Mouse (Mus musculus): ENCODE data around the gene Sh3rf3. TPM values are rescaled to one million over a fixed set of nuclear protein-coding genes. Genes with fewer than 3 reads are reported as not detected.
"Not testable (repeated sequence)": the region's sequence is repeated elsewhere in the genome, so short reads cannot be mapped to it uniquely, and the experiment has no call there.

Sh3rf3 gene
- polyA plus RNA-seq, 1 experiment from 2014 or later: 1.7 TPM

- CTCF ChIA-PET: no interaction called here
- ATAC-seq (no peak), DNase-seq (ENCODE audit: low read depth, low spot score) (no peak)
- POLR2A ChIA-PET: no interaction called here
- in situ Hi-C loops (cut with MboI; ENCODE audit: low pct_unique_long_range_greater_than_20kb): no loop called here
- TF ChIP-seq CTCF (IDR thresholded peaks at IDR 0.05): no peak
- H3K27me3 ChIP-seq: peaks cover 20% of the 10 kb centered on the region
Observed at GRCm38 (mm10) chr10:59072827-59073226, 259.7 kb downstream of the Sh3rf3 start.

GRCm38 (mm10) chr10:59076681-59077080 is 263.5 kb downstream of the Sh3rf3 start:
- peaks cover 25% of the 10 kb centered on the region for H3K27me3 ChIP-seq
- ChIA-PET POLR2A (no interaction called here), CTCF (no interaction called here)
- in situ Hi-C loops (cut with MboI; ENCODE audit: low pct_unique_long_range_greater_than_20kb): no loop called here
- no peak for DNase-seq (ENCODE audit: low read depth, low spot score)
- no peak for TF ChIP-seq CTCF (IDR thresholded peaks at IDR 0.05)
- ATAC-seq: no peak

GRCm38 (mm10) chr10:59077909-59078308 is 264.8 kb downstream of the Sh3rf3 start:
- CTCF ChIA-PET: interaction anchor here (0.9 kb wide), 1 partner anchor 9 kb away, joined by 3 read pairs; no protein-coding TSS in a partner anchor
- H3K27me3 ChIP-seq: peaks cover 22% of the 10 kb centered on the region
- TF ChIP-seq CTCF (IDR thresholded peaks at IDR 0.05): no peak
- ATAC-seq (no peak), DNase-seq (ENCODE audit: low read depth, low spot score) (no peak)
- in situ Hi-C loops (cut with MboI; ENCODE audit: low pct_unique_long_range_greater_than_20kb): no loop called here
- POLR2A ChIA-PET: interaction anchor here (0.5 kb wide), 1 partner anchor 10 kb away, joined by 3 read pairs; no protein-coding TSS in a partner anchor

- in situ Hi-C loops (cut with MboI; ENCODE audit: low pct_unique_long_range_greater_than_20kb): no loop called here
- ChIA-PET POLR2A (no interaction called here), CTCF (no interaction called here)
- H3K27me3 ChIP-seq: peaks cover 20% of the 10 kb centered on the region
- ATAC-seq (no peak), DNase-seq (ENCODE audit: low read depth, low spot score) (no peak)
- TF ChIP-seq CTCF (IDR thresholded peaks at IDR 0.05): no peak
Observed at GRCm38 (mm10) chr10:59085604-59086003, 272.4 kb downstream of the Sh3rf3 start.

GRCm38 (mm10) chr10:59086578-59086977 is 273.4 kb downstream of the Sh3rf3 start:
- in situ Hi-C loops (cut with MboI; ENCODE audit: low pct_unique_long_range_greater_than_20kb): no loop called here
- no peak for ATAC-seq
- ChIA-PET CTCF (no interaction called here), POLR2A (no interaction called here)
- no peak for TF ChIP-seq CTCF (IDR thresholded peaks at IDR 0.05)
- no peak for DNase-seq (ENCODE audit: low read depth, low spot score)
- peaks cover 23% of the 10 kb centered on the region for H3K27me3 ChIP-seq

GRCm38 (mm10) chr10:59089861-59090621 is 276.9 kb downstream of the Sh3rf3 start:
- TF ChIP-seq CTCF (IDR thresholded peaks at IDR 0.05): no peak
- H3K27me3 ChIP-seq: peaks cover 30% of the 10 kb centered on the region
- POLR2A ChIA-PET: no interaction called here
- DNase-seq (ENCODE audit: low read depth, low spot score): no peak
- in situ Hi-C loops (cut with MboI; ENCODE audit: low pct_unique_long_range_greater_than_20kb): no loop called here
- CTCF ChIA-PET: no interaction called here
- no peak for ATAC-seq

- POLR2A ChIA-PET: no interaction called here
- H3K27me3 ChIP-seq: peaks cover 35% of the 10 kb centered on the region
- in situ Hi-C loops (cut with MboI; ENCODE audit: low pct_unique_long_range_greater_than_20kb): no loop called here
- CTCF ChIA-PET: no interaction called here
- no peak for TF ChIP-seq CTCF (IDR thresholded peaks at IDR 0.05)
- ATAC-seq: no peak
- DNase-seq (ENCODE audit: low read depth, low spot score): no peak
Observed at GRCm38 (mm10) chr10:59090622-59090971, 277.4 kb downstream of the Sh3rf3 start.

- H3K27me3 ChIP-seq: peaks cover 32% of the 10 kb centered on the region
- TF ChIP-seq CTCF (IDR thresholded peaks at IDR 0.05): no peak
- in situ Hi-C loops (cut with MboI; ENCODE audit: low pct_unique_long_range_greater_than_20kb): no loop called here
- CTCF ChIA-PET: no interaction called here
- ATAC-seq (no peak), DNase-seq (ENCODE audit: low read depth, low spot score) (no peak)
- POLR2A ChIA-PET: no interaction called here
Observed at GRCm38 (mm10) chr10:59091556-59091955, 278.4 kb downstream of the Sh3rf3 start.

- CTCF ChIA-PET: no interaction called here
- ATAC-seq: no peak
- in situ Hi-C loops (cut with MboI; ENCODE audit: low pct_unique_long_range_greater_than_20kb): no loop called here
- POLR2A ChIA-PET: no interaction called here
- peaks cover 29% of the 10 kb centered on the region for H3K27me3 ChIP-seq
- TF ChIP-seq CTCF (IDR thresholded peaks at IDR 0.05): no peak
- DNase-seq (ENCODE audit: low read depth, low spot score): no peak
Observed at GRCm38 (mm10) chr10:59091988-59092387, 278.8 kb downstream of the Sh3rf3 start.

GRCm38 (mm10) chr10:59103076-59103475 is 289.9 kb downstream of the Sh3rf3 start:
- CTCF ChIA-PET; DNase-seq (ENCODE audit: low read depth, low spot score); POLR2A ChIA-PET; in situ Hi-C loops (cut with MboI; ENCODE audit: low pct_unique_long_range_greater_than_20kb); ATAC-seq: not testable (repeated sequence)
- H3K27me3 ChIP-seq: peaks cover 36% of the 10 kb centered on the region

- no peak for ATAC-seq
- TF ChIP-seq CTCF (IDR thresholded peaks at IDR 0.05): no peak
- peaks cover 26% of the 10 kb centered on the region for H3K27me3 ChIP-seq
- in situ Hi-C loops (cut with MboI; ENCODE audit: low pct_unique_long_range_greater_than_20kb): no loop called here
- POLR2A ChIA-PET: no interaction called here
- CTCF ChIA-PET: no interaction called here
- no peak for DNase-seq (ENCODE audit: low read depth, low spot score)
Observed at GRCm38 (mm10) chr10:59104683-59105082, 291.5 kb downstream of the Sh3rf3 start.

GRCm38 (mm10) chr10:59105885-59106284 is 292.7 kb downstream of the Sh3rf3 start:
- POLR2A ChIA-PET: no interaction called here
- in situ Hi-C loops (cut with MboI; ENCODE audit: low pct_unique_long_range_greater_than_20kb): no loop called here

More at GRCm38 (mm10) chr10:59105885-59106284, 292.7 kb downstream of the Sh3rf3 start:
- H3K27me3 ChIP-seq: peaks cover 21% of the 10 kb centered on the region
- no peak for TF ChIP-seq CTCF (IDR thresholded peaks at IDR 0.05)
- no peak for ATAC-seq
- CTCF ChIA-PET: no interaction called here
- DNase-seq (ENCODE audit: low read depth, low spot score): no peak

Measured in Patski (cell line).